Mouse (Mus musculus) thymus, adult 2 months (tissue): ENCODE results near the gene Tekt2.

ENCODE experiments used
- CTCF ChIP-seq: fragments of 200-500 bp; IDR thresholded peaks from 2 replicates; pipeline ENCODE4 v1.5.1; 2012; ENCODE audit warnings: mild to moderate bottlenecking, control low read depth, low read length, moderate library complexity, borderline replicate concordance; ENCODE audit not compliant: control insufficient read depth, poor library complexity, insufficient read depth; ENCODE audit errors: extremely low read depth
- POLR2A ChIP-seq: fragments of 200-500 bp; IDR thresholded peaks from 2 replicates; pipeline ENCODE4 v1.6.1; 2012; ENCODE audit warnings: mild to moderate bottlenecking, low read length, control low read depth, moderate library complexity; ENCODE audit not compliant: control insufficient read depth, poor library complexity, insufficient read depth; ENCODE audit errors: extremely low read depth

GRCm38 (mm10) chr4:126314393-126314792 lies 11.1 kb downstream of the Tekt2 start:
- TF ChIP-seq POLR2A (no peak), CTCF (no peak)
